Mouse (Mus musculus) midbrain, postnatal 0 days (tissue): ENCODE measurements around the gene Prnp. TPM values are rescaled to one million over a fixed set of nuclear protein-coding genes. Genes with fewer than 3 reads are reported as not detected.

ENCODE experiments used
- ATAC-seq: fragments of 200-750 bp; cut with Nextera tagmentation; 2 replicates; pipeline ENCODE4 v1.8.0; 2017; ENCODE audit warnings: moderate number of reproducible peaks, mild to moderate bottlenecking, moderate TSS enrichment, moderate library complexity; ENCODE audit not compliant: low FRiP score
- DNase-seq: peaks from one replicate; pipeline ENCODE4 v3.0.0-alpha.2; 2015; ENCODE audit warnings: low spot score
- H3K27ac ChIP-seq: fragments of 300-500 bp; sonication (generic); 2 replicates; pipeline ENCODE4 v1.5.1; 2014; ENCODE audit warnings: low read depth, mild to moderate bottlenecking, low read length, mixed read lengths
- H3K27me3 ChIP-seq: fragments of 300-500 bp; sonication (generic); 2 replicates; pipeline ENCODE4 v1.6.1; 2014; ENCODE audit warnings: low read length, control low read depth, mixed read lengths; ENCODE audit not compliant: insufficient read depth
- H3K36me3 ChIP-seq: fragments of 300-500 bp; sonication (generic); 2 replicates; pipeline ENCODE4 v1.6.1; 2014; ENCODE audit warnings: low read length, control low read depth, mixed read lengths; ENCODE audit not compliant: insufficient read depth
- H3K4me1 ChIP-seq: fragments of 300-500 bp; sonication (generic); 2 replicates; pipeline ENCODE4 v1.6.1; 2014; ENCODE audit warnings: mild to moderate bottlenecking, control low read depth, antibody characterized with exemption, low read length, mixed read lengths; ENCODE audit not compliant: insufficient read depth
- H3K4me2 ChIP-seq: fragments of 300-500 bp; sonication (generic); 2 replicates; pipeline ENCODE4 v1.6.1; 2014; ENCODE audit warnings: low read depth, mild to moderate bottlenecking, low read length, mixed read lengths; ENCODE audit not compliant: poor library complexity, severe bottlenecking
- H3K4me3 ChIP-seq: fragments of 300-500 bp; sonication (generic); 2 replicates; pipeline ENCODE4 v1.5.1; 2014; ENCODE audit warnings: low read depth, mild to moderate bottlenecking, low read length, moderate library complexity
- H3K9ac ChIP-seq: fragments of 300-500 bp; sonication (generic); replicated peaks from 2 replicates; pipeline ENCODE4 v1.6.1; 2014; ENCODE audit warnings: mild to moderate bottlenecking, low read length, moderate library complexity, mixed read lengths; ENCODE audit not compliant: poor library complexity, severe bottlenecking
- H3K9me3 ChIP-seq: fragments of 300-500 bp; sonication (generic); 2 replicates; pipeline ENCODE4 v1.6.1; 2016; ENCODE audit warnings: low read length, control low read depth
- CTCF ChIP-seq: IDR thresholded peaks from 2 replicates; pipeline ENCODE4 v1.5.1; 2016; ENCODE audit warnings: antibody characterized with exemption, mild to moderate bottlenecking
- WGBS: fragments of 180-500 bp; shearing (Covaris S2); extraction: QIAGEN DNeasy Blood & Tissue Kit; methylation state at CpG from one replicate; pipeline ENCODE4 v1.1.7; 2014; 5-methylcytosine and 5-hydroxymethylcytosine counted together
- polyA plus RNA-seq: library from polyadenylated mRNA; unstranded; fragments of >200 nt; fragmentation: Nextera tagmentation; extraction: Ambion mirVana; gene quantifications from 2 replicates; pipeline ENCODE4 v1.2.1, GENCODE M21; 2015
- total RNA-seq: library from RNA; depleted of rRNA; stranded (reverse); fragments of >200 nt; gene quantifications from 2 replicates; pipeline ENCODE4 v1.2.3, GENCODE M21; 2014

Prnp gene
- total and polyA plus RNA-seq, 2 experiments from 2014 or later: 255 to 306 TPM

GRCm38 (mm10) chr2:131933013-131933412, 23.3 kb downstream of the Prnp start:
- peak overlapping the region; percentile 62 for H3K27ac ChIP-seq
- TF ChIP-seq CTCF: no peak
- DNase-seq (no peak), ATAC-seq (no peak; the same call in 1 of the 2 replicates)
- H3K9me3 ChIP-seq: no peaks in the 10 kb centered on the region
- peaks cover 20% of the 10 kb centered on the region for H3K36me3 ChIP-seq
- no peak overlapping the region for H3K4me2 ChIP-seq
- no peak overlapping the region for H3K9ac ChIP-seq
- WGBS: 30% methylated on average over 6 of the region's 6 CpGs
- H3K27me3 ChIP-seq: no peaks in the 10 kb centered on the region
- H3K4me1 ChIP-seq: no peaks in the 10 kb centered on the region; the same call in 1 of the 2 replicates
- no peak overlapping the region for H3K4me3 ChIP-seq

GRCm38 (mm10) chr2:131933598-131933997, 23.9 kb downstream of the Prnp start:
- ATAC-seq (peak; percentile 67), DNase-seq (peak; percentile 32)
- no peak overlapping the region for H3K9ac ChIP-seq

GRCm38 (mm10) chr2:131934243-131934642, 24.5 kb downstream of the Prnp start:
- ATAC-seq (no peak), DNase-seq (no peak)
- Histone ChIP-seq H3K9ac (no peak overlapping the region), H3K4me3 (no peak overlapping the region), H3K27ac (0 out of 2 replicates have a peak overlapping the region, but pooled peaks have one; percentile 38), H3K4me2 (no peak overlapping the region), H3K27me3 (no peaks in the 10 kb centered on the region), H3K9me3 (no peaks in the 10 kb centered on the region), H3K36me3 (peaks cover 22% of the 10 kb centered on the region), H3K4me1 (no peaks in the 10 kb centered on the region; the same call in 1 of the 2 replicates)
- no peak for TF ChIP-seq CTCF
- WGBS: 95% methylated on average over 2 of the region's 2 CpGs

More at GRCm38 (mm10) chr2:131933598-131933997, 23.9 kb downstream of the Prnp start:
- H3K4me2 ChIP-seq: no peak overlapping the region
- no peaks in the 10 kb centered on the region; the same call in 1 of the 2 replicates for H3K4me1 ChIP-seq
- WGBS: 47% methylated on average over 3 of the region's 3 CpGs
- no peaks in the 10 kb centered on the region for H3K9me3 ChIP-seq
- no peaks in the 10 kb centered on the region for H3K27me3 ChIP-seq
- no peak for TF ChIP-seq CTCF
- peaks cover 22% of the 10 kb centered on the region for H3K36me3 ChIP-seq
- H3K4me3 ChIP-seq: no peak overlapping the region
- H3K27ac ChIP-seq: peak overlapping the region; percentile 62

GRCm38 (mm10) chr2:131935390-131936105, 25.8 kb downstream of the Prnp start:
- TF ChIP-seq CTCF: peak; percentile 53
- DNase-seq (peak; percentile 19), ATAC-seq (no peak)
- Histone ChIP-seq H3K4me3 (no peak overlapping the region), H3K36me3 (peaks cover 22% of the 10 kb centered on the region), H3K4me1 (no peaks in the 10 kb centered on the region; the same call in 1 of the 2 replicates), H3K27me3 (no peaks in the 10 kb centered on the region), H3K9me3 (no peaks in the 10 kb centered on the region), H3K4me2 (no peak overlapping the region), H3K27ac (no peak overlapping the region), H3K9ac (no peak overlapping the region)
- WGBS: 83% methylated on average over 10 of the region's 10 CpGs

- TF ChIP-seq CTCF: no peak
Measured at GRCm38 (mm10) chr2:131936410-131936809, 26.7 kb downstream of the Prnp start.

GRCm38 (mm10) chr2:131939404-131940111, 29.8 kb downstream of the Prnp start:
- H3K9me3 ChIP-seq: no peaks in the 10 kb centered on the region
- H3K27me3 ChIP-seq: no peaks in the 10 kb centered on the region
- no peak overlapping the region for H3K9ac ChIP-seq
- ATAC-seq (peak; percentile 21; the same call in 1 of the 2 replicates), DNase-seq (peak; percentile 68)
- H3K4me2 ChIP-seq: no peak overlapping the region
- H3K4me1 ChIP-seq: no peaks in the 10 kb centered on the region
- no peak overlapping the region for H3K4me3 ChIP-seq
- WGBS: 36% methylated on average over 8 of the region's 8 CpGs
- H3K36me3 ChIP-seq: peaks cover 19% of the 10 kb centered on the region
- peak; percentile 81 for TF ChIP-seq CTCF
- no peak overlapping the region for H3K27ac ChIP-seq

More at GRCm38 (mm10) chr2:131936410-131936809, 26.7 kb downstream of the Prnp start:
- H3K9ac ChIP-seq: no peak overlapping the region
- ATAC-seq: no peak
- no peak overlapping the region for H3K4me2 ChIP-seq
- H3K9me3 ChIP-seq: no peaks in the 10 kb centered on the region
- H3K4me1 ChIP-seq: no peaks in the 10 kb centered on the region; the same call in 1 of the 2 replicates
- H3K4me3 ChIP-seq: no peak overlapping the region
- WGBS: 97% methylated on average over 10 of the region's 10 CpGs
- DNase-seq: no peak
- H3K36me3 ChIP-seq: peaks cover 22% of the 10 kb centered on the region
- H3K27ac ChIP-seq: no peak overlapping the region
- no peaks in the 10 kb centered on the region for H3K27me3 ChIP-seq
